Mouse (Mus musculus) Patski (cell line): Measurements from ENCODE around the gene Sh2b2. TPM values are rescaled to one million over a fixed set of nuclear protein-coding genes. Genes with fewer than 3 reads are reported as not detected.

ENCODE experiments used
- ATAC-seq: fragments of 100-300 bp; one replicate; pipeline ENCODE4 v1.8.0; 2021
- CTCF ChIA-PET: fragments of 350-600 bp; sonication (Branson Sonifier 250); formaldehyde crosslinking; loops from one replicate; lab custom pipeline; 2022; ENCODE audit warnings: inconsistent platforms; lab: Charles Lee
- POLR2A ChIA-PET: fragments of 350-600 bp; sonication (Branson Sonifier 250); formaldehyde crosslinking; loops from one replicate; lab custom pipeline; 2022; ENCODE audit warnings: antibody characterized with exemption, inconsistent platforms; lab: Charles Lee
- DNase-seq: peaks from one replicate; pipeline ENCODE4 v3.0.0-alpha.2; 2011; ENCODE audit warnings: low read depth, low spot score
- H3K27me3 ChIP-seq: fragments of 371-371 bp; one replicate; pipeline ENCODE4 v1.5.1; 2021
- CTCF ChIP-seq: fragments of 100-300 bp; IDR thresholded peaks from one replicate; pipeline ENCODE4 v1.5.1; 2021
- in situ Hi-C: fragments of 300-500 bp; cut with MboI; formaldehyde crosslinking; loops from 3 replicates; pipeline ENCODE4 v1.11.1; 2018; ENCODE audit warnings: low pct_unique_long_range_greater_than_20kb, mixed read lengths
- polyA plus RNA-seq: library from polyadenylated mRNA; unstranded; gene quantifications from one replicate; pipeline ENCODE4 v1.2.3, GENCODE M21; 2021

Sh2b2 gene
- polyA plus RNA-seq, 1 experiment from 2014 or later = 8.3 TPM

DNA sequence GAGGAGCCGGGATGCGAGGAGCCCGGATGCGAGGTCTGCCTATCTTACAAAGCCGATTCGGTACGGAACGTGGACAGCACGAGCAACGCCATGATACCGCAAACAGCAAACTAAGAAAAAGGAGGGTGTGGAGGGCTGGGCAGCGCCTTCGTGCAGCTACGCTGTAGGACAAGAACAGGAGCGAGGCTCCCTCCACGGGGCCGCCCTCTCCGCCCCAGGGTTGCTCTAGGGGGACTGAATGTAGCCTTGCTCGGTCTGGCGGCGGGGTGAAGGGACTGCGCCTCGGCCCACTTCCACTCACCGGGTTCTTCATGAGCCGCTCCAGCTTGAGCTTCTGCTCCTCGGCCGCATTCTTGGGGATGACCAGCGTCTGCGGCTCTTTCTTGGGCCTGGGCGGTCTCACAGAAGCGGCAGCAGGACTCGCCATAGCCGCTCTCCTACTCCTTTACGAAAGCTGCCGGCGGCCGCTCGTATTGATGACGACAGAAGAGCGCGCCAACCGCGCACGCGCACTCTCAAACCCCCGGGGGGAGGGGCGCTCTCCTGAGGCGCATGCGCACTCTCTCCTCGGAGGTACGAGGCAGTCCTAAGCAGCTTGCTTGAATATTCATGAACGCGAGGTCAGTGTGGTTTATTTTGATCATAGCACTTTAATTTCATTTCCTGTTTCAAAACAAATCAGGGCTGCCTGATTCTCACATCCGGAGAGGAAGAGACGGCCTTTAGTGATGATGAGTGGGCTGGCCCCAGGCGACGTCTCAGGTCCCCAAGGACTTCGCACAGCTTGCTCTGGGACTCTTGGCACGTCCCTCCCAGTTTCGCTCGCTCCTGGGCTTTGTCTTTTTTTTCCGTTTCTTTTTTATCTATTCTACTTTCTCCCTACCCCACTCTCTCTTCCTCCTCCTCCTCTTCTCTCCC is 47.6 kb downstream of the Sh2b2 start, which contains the start of gene Prkrip1:
TSS of gene Prkrip1 (minus strand) at position 490 of the 918 bp plus-strand sequence.
- no peak for TF ChIP-seq CTCF
- ATAC-seq = peak; percentile 69
- POLR2A ChIA-PET = interaction anchor here (0.6 to 2.3 kb wide), 4 partner anchors 9 to 54 kb away, joined by 3 to 8 read pairs (median 6); no protein-coding TSS in a partner anchor
- in situ Hi-C loops = loop anchor here (5.0 kb wide), 1 partner anchor 49 kb away; the partner anchor contains the start of gene Sh2b2
- H3K27me3 ChIP-seq = no peaks in the 10 kb centered on the region
- CTCF ChIA-PET = interaction anchor here (1.1 to 3.0 kb wide), 5 partner anchors 11 to 77 kb away, joined by 3 to 26 read pairs (median 3); partner anchors contain the start of gene Sh2b2
- peak; percentile 94 for DNase-seq

DNA sequence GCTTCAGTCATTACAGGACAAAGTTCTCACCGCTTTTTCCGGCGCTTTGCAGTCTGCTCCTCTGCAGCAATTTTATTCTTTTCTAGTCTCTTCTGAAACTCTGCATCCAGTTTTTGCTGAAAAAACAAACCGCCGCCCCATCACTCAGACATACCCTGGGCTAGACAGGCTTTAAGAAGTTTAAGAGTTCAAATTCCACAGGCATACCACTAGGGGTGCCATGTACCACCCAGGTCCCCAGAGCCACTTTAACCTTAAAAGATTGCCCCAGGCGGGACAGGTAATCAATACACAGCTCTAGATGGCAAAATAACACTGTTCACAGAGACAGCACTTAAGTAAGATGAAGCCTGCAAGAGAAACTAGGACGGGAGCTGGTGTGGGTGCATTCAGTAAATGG is 54.5 kb downstream of the Sh2b2 start:
- no peak for ATAC-seq
- no peak for DNase-seq
- H3K27me3 ChIP-seq = no peaks in the 10 kb centered on the region
- POLR2A ChIA-PET = no interaction called here
- in situ Hi-C loops = no loop called here
- no peak for TF ChIP-seq CTCF
- CTCF ChIA-PET = no interaction called here

GRCm38 (mm10) chr5:136186723-136187122 is 59.6 kb downstream of the Sh2b2 start:
- ATAC-seq (no peak), DNase-seq (no peak)
- TF ChIP-seq CTCF = peak; percentile 98
- POLR2A ChIA-PET = interaction anchor here (0.5 to 1.7 kb wide), 3 partner anchors 10 to 71 kb away, joined by 3 to 4 read pairs (median 3); no protein-coding TSS in a partner anchor
- in situ Hi-C loops = loop anchor here (5.0 kb wide), 2 partner anchors 49 to 204 kb away; partner anchors contain the start of genes Alkbh4, Lrwd1 and Zp3
- no peaks in the 10 kb centered on the region for H3K27me3 ChIP-seq
- CTCF ChIA-PET = interaction anchor here (0.8 to 3.4 kb wide), 9 partner anchors 10 to 55 kb away, joined by 3 to 34 read pairs (median 3); partner anchors contain the start of genes Orai2 and Prkrip1

GRCm38 (mm10) chr5:136183766-136184165 is 62.6 kb downstream of the Sh2b2 start:
- ChIA-PET CTCF (interaction anchor here (1.0 to 1.6 kb wide), 5 partner anchors 10 to 69 kb away, joined by 3 to 7 read pairs (median 3); no protein-coding TSS in a partner anchor), POLR2A (interaction anchor here (0.7 kb wide), 1 partner anchor 15 kb away, joined by 5 read pairs; the partner anchor contains the start of gene Prkrip1)
- TF ChIP-seq CTCF = no peak
- in situ Hi-C loops = no loop called here
- ATAC-seq (no peak), DNase-seq (no peak)
- no peaks in the 10 kb centered on the region for H3K27me3 ChIP-seq

- TF ChIP-seq CTCF = no peak
- no peak for DNase-seq
- ATAC-seq = no peak
- no peaks in the 10 kb centered on the region for H3K27me3 ChIP-seq
- ChIA-PET POLR2A (interaction anchor here (0.6 kb wide), 1 partner anchor 13 kb away, joined by 3 read pairs; the partner anchor contains the start of gene Orai2), CTCF (interaction anchor here (1.3 kb wide), 1 partner anchor 9 kb away, joined by 4 read pairs; no protein-coding TSS in a partner anchor)
- in situ Hi-C loops = no loop called here
Observed at GRCm38 (mm10) chr5:136182830-136183229, 63.5 kb downstream of the Sh2b2 start.

DNA sequence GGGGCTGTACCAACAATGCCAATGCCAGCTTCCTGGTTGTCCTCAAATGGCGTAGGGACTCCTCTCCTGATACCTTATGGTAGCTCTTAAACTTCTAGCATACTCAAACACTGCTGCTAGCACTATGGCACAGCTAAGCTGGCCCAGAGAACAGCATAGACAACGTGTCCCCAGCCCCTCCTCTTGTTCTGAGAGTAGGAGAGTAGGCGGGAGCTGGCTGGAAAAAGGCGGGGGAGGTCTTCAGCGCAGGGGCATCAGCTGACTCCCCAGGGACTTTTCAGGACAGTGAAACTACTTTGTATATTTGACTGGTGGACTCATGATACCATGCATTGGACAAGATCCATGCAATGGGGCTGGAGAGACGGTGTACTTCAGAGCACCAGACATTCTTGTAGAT is 64.3 kb downstream of the Sh2b2 start:
- POLR2A ChIA-PET = interaction anchor here (0.5 to 0.6 kb wide), 2 partner anchors 12 to 1103 kb away, joined by 3 to 6 read pairs; partner anchors contain the start of gene Orai2
- in situ Hi-C loops = no loop called here
- DNase-seq (no peak), ATAC-seq (no peak)
- no peak for TF ChIP-seq CTCF
- CTCF ChIA-PET = no interaction called here
- H3K27me3 ChIP-seq = no peaks in the 10 kb centered on the region

- ATAC-seq = no peak
- TF ChIP-seq CTCF = no peak
- POLR2A ChIA-PET = interaction anchor here (1.5 kb wide), 1 partner anchor 11 kb away, joined by 3 read pairs; the partner anchor contains the start of gene Orai2
- in situ Hi-C loops = no loop called here
- CTCF ChIA-PET = interaction anchor here (1.0 kb wide), 1 partner anchor 9 kb away, joined by 4 read pairs; no protein-coding TSS in a partner anchor
- no peaks in the 10 kb centered on the region for H3K27me3 ChIP-seq
- no peak for DNase-seq
Observed at GRCm38 (mm10) chr5:136181197-136181596, 65.2 kb downstream of the Sh2b2 start.

DNA sequence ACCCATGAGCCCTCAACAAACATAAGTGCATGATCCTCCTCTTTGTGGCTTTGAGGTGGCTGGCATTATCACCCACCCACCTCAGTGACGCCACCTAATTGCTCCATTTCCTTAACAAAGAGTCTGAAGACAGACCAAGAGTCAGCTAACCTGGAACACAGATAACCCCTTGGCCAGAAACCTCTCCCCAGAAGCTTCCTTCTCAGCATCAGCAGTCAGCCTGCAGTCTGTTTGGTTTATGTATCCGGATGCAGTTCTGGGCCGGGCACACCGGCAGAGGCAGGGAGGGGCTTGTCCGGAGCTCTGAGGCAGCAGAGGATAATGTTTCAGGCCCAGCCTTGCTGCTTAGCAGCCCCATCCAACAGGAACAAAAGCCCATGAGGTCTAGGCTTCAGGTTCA is 66.8 kb downstream of the Sh2b2 start:
- ATAC-seq (no peak), DNase-seq (no peak)
- ChIA-PET POLR2A (interaction anchor here (0.9 to 1.5 kb wide), 2 partner anchors 9 to 13 kb away, joined by 3 read pairs; partner anchors contain the start of gene Orai2), CTCF (no interaction called here)
- TF ChIP-seq CTCF = no peak
- no peaks in the 10 kb centered on the region for H3K27me3 ChIP-seq
- in situ Hi-C loops = no loop called here

DNA sequence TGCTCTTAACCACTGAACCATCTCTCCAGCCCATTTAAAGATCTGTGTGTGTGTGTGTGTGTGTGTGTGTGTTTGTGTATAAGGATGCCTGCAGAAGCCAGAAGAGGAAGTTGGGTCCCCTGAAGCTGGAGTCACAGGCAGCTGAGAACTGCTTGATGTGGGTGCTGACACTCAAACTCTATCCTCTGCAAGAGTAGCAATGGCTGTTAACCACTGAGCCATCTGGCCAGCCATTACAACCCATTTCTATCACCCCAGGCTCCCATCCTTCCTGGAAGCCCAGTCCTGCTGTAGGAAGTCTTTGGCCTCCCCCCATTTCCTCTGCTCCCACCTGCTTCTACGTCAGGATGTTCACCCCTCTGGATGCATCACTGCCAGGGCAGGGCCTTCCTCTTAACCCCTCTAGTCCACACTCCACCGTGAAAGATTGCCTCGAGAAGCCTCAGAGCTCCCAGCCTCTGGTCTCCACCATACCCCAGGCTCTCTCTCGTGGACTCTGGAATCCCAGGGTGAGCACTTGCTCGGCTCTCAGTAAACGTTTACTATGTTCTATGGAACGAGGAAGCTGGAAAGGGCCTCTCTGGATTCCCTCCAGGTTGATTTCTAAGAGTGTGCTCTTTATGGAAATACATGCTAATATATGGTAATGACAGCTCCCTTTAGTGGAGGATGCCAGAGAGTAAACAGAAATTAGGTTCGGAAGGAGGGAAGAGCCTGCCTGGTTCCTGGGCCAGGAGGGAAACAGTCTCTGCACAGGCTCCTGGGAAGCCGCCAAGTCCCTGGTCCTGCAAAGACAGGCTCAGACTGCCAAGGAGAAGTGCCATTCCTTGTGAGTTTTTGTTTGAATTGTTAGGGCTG is 72.5 kb downstream of the Sh2b2 start:
- H3K27me3 ChIP-seq = no peaks in the 10 kb centered on the region
- in situ Hi-C loops = no loop called here
- ATAC-seq (no peak), DNase-seq (no peak)
- ChIA-PET CTCF (interaction anchor here (1.1 to 8.3 kb wide), 2 partner anchors 10 to 13 kb away, joined by 4 to 34 read pairs; no protein-coding TSS in a partner anchor), POLR2A (no interaction called here)
- no peak for TF ChIP-seq CTCF
